Mouse (Mus musculus) heart, adult 2 months (tissue): ENCODE measurements around the gene Kcnk10.

ENCODE experiments used
- CTCF ChIP-seq: fragments of 200-600 bp; IDR thresholded peaks from 2 replicates; pipeline ENCODE4 v1.8.1; 2022; ENCODE audit warnings: antibody characterized with exemption, mild to moderate bottlenecking, moderate library complexity
- POLR2A ChIP-seq: fragments of 200-500 bp; IDR thresholded peaks from 2 replicates; pipeline ENCODE4 v1.6.1; 2011; ENCODE audit warnings: mild to moderate bottlenecking, low read depth, low read length, control low read depth; ENCODE audit not compliant: insufficient read depth

DNA sequence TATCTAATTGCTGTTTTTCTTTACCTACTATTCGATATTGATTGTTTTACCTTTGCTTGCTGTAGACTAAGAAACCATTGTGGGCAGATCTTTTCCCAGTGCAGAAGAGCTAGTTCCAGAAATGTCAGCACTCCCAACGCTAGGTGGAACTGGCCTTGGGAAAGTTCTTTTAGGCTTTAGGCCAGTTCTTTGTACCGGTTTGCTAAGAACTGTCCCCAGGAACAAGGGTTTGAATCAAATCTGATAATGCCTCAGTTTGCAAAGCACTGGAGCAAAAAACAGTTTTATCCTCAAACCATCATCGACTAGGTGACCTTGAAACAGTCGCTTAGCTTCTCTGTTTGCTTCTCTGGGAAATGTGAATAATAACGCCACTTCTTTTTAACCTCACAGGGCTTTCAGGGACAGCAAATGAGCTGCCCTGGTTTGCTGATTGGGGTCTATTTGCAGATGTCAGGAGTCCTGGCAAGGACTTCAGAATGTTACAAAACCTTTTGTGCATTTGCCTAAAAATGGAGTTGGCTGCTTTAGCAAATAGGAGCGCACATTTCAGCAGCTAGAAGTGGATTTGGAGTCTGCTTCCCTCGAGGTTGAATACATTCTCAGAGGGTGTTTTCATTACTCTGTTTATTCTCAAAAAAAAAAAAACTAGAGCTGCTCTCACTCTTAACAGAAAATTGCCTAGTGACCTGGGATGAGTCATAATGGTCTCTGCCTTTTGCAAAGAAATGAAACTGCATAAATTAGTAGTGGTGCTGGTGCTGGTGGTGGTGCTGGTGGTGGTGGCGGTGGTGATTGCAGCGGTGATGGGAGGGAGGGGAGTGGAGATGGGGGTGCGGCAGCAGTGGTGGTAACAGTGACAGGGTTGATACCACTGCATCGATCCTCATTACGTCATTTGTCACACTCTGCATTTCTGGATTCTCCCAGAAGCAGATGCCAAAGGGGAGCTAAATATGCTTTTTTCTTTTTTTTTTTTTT lies 53.5 kb downstream of the Kcnk10 start:
- TF ChIP-seq POLR2A (no peak), CTCF (no peak)
